Mouse (Mus musculus) cortical plate, adult 2 months (tissue): Measurements from ENCODE around the gene Noxa1. TPM values are rescaled to one million over a fixed set of nuclear protein-coding genes. Genes with fewer than 3 reads are reported as not detected.
A peak's percentile ranks its signal among the peaks of the same experiment; 100 is the strongest.

Experiments
- H3K27ac ChIP-seq: fragments of 200-500 bp; 2 replicates; pipeline ENCODE4 v1.5.1; 2012; ENCODE audit warnings: low read length, control low read depth, inconsistent platforms; ENCODE audit not compliant: insufficient read depth
- H3K4me1 ChIP-seq: fragments of 200-500 bp; 2 replicates; pipeline ENCODE4 v1.6.1; 2011; ENCODE audit warnings: low read length; ENCODE audit not compliant: control insufficient read depth, insufficient read depth
- H3K4me3 ChIP-seq: fragments of 200-500 bp; 2 replicates; pipeline ENCODE4 v1.5.1; 2011; ENCODE audit warnings: mild to moderate bottlenecking, low read length, control low read depth; ENCODE audit not compliant: insufficient read depth
- CTCF ChIP-seq: fragments of 200-500 bp; IDR thresholded peaks from 2 replicates; pipeline ENCODE4 v1.5.1; 2011; ENCODE audit warnings: mild to moderate bottlenecking, control low read depth, low read length; ENCODE audit not compliant: insufficient read depth; ENCODE audit errors: extremely low read depth
- POLR2A ChIP-seq: fragments of 200-500 bp; IDR thresholded peaks from 2 replicates; pipeline ENCODE4 v1.6.1; 2011; ENCODE audit warnings: mild to moderate bottlenecking, low read length, control low read depth; ENCODE audit not compliant: insufficient read depth; ENCODE audit errors: extremely low read depth
- polyA plus RNA-seq: library from polyadenylated mRNA; depleted of rRNA; stranded (reverse); fragments of >200 nt; gene quantifications from 2 replicates; pipeline ENCODE4 v1.2.3, GENCODE M21; 2012; rRNA removed

Noxa1 gene
- polyA plus RNA-seq, 1 experiment: not detected

- peak within 1 kb of the TSS; percentile 92 for H3K27ac ChIP-seq
- peak; percentile 79; the same call in 1 of the 2 replicates for TF ChIP-seq POLR2A
- TF ChIP-seq CTCF: no peak
- H3K4me3 ChIP-seq: peak within 1 kb of the TSS; percentile 99
- peaks cover 2% of the 10 kb centered on the region; the same call in 1 of the 2 replicates for H3K4me1 ChIP-seq
Measured at GRCm38 (mm10) chr2:25054221-25055067, 40.5 kb downstream of the Noxa1 start, which contains the start of gene Nsmf. Gene Nsmf (plus strand): TSS chr2:25054355.

GRCm38 (mm10) chr2:25053101-25053500 lies 41.8 kb downstream of the Noxa1 start:
- peaks cover 2% of the 10 kb centered on the region; the same call in 1 of the 2 replicates for H3K4me1 ChIP-seq
- no peak overlapping the region for H3K27ac ChIP-seq
- no peak overlapping the region for H3K4me3 ChIP-seq
- TF ChIP-seq POLR2A (no peak), CTCF (no peak)

GRCm38 (mm10) chr2:25051450-25051849 lies 43.5 kb downstream of the Noxa1 start:
- no peak overlapping the region for H3K27ac ChIP-seq
- peaks cover 2% of the 10 kb centered on the region; the same call in 1 of the 2 replicates for H3K4me1 ChIP-seq
- no peak overlapping the region for H3K4me3 ChIP-seq
- no peak for TF ChIP-seq POLR2A

GRCm38 (mm10) chr2:25050921-25051320 lies 44.0 kb downstream of the Noxa1 start:
- TF ChIP-seq POLR2A: no peak
- no peak for TF ChIP-seq CTCF
- no peaks in the 10 kb centered on the region; the same call in 1 of the 2 replicates for H3K4me1 ChIP-seq
- no peak overlapping the region for H3K27ac ChIP-seq
- no peak overlapping the region for H3K4me3 ChIP-seq

- Histone ChIP-seq H3K27ac (no peak overlapping the region), H3K4me1 (no peaks in the 10 kb centered on the region), H3K4me3 (no peak overlapping the region)
- TF ChIP-seq POLR2A (no peak), CTCF (no peak)
Measured at GRCm38 (mm10) chr2:25040089-25040488, 54.9 kb downstream of the Noxa1 start.

Other genes with a start within 250 kb of the Noxa1 start
- gene Ehmt1, start 175.5 kb downstream of the Noxa1 start, polyA plus RNA-seq: 52.6 and 57.5 TPM in 2 replicates
- 40.4 and 47.4 TPM in 2 replicates for gene Arrdc1, start 159.9 kb downstream of the Noxa1 start, polyA plus RNA-seq
- 21.4 and 21.6 TPM in 2 replicates for gene Zmynd19, start 145.4 kb downstream of the Noxa1 start, polyA plus RNA-seq
- 34.6 and 37.3 TPM in 2 replicates for gene Dph7, start 132.7 kb downstream of the Noxa1 start, polyA plus RNA-seq
- gene Mrpl41, start 120.1 kb downstream of the Noxa1 start, polyA plus RNA-seq: 137 TPM in 2 replicates
- 20.1 and 22.5 TPM in 2 replicates for gene Pnpla7, start 119.1 kb downstream of the Noxa1 start, polyA plus RNA-seq
- 724 and 838 TPM in 2 replicates for gene Nsmf, start 40.8 kb downstream of the Noxa1 start, polyA plus RNA-seq
- gene Entpd8, start 14.8 kb downstream of the Noxa1 start, polyA plus RNA-seq: not detected in 2 replicates
- 22.1 and 24.2 TPM in 2 replicates for gene Nrarp, start 85.6 kb upstream of the Noxa1 start, polyA plus RNA-seq
- gene Tor4a, start 101.7 kb upstream of the Noxa1 start, polyA plus RNA-seq: 2.5 TPM in 2 replicates
- gene Nelfb, start 116.3 kb upstream of the Noxa1 start, polyA plus RNA-seq: 52.0 and 57.5 TPM in 2 replicates
- gene Stpg3, start 119.5 kb upstream of the Noxa1 start, polyA plus RNA-seq: 0.11 TPM in 1 of 2 replicates, not detected in the other
- 0.19 and 0.21 TPM in 2 replicates for gene Fam166a, start 123.6 kb upstream of the Noxa1 start, polyA plus RNA-seq
- 527 and 537 TPM in 2 replicates for gene Tubb4b, start 129.6 kb upstream of the Noxa1 start, polyA plus RNA-seq
- gene Slc34a3, start 139.2 kb upstream of the Noxa1 start, polyA plus RNA-seq: 0.26 and 0.44 TPM in 2 replicates
- not detected in 2 replicates for gene Rnf224, start 141.6 kb upstream of the Noxa1 start, polyA plus RNA-seq
- 314 and 325 TPM in 2 replicates for gene Rnf208, start 147.1 kb upstream of the Noxa1 start, polyA plus RNA-seq
- gene Cysrt1, start 147.3 kb upstream of the Noxa1 start, polyA plus RNA-seq: 0.21 and 0.57 TPM in 2 replicates
- 14.0 and 15.5 TPM in 2 replicates for gene AL732309.1, start 151.7 kb upstream of the Noxa1 start, polyA plus RNA-seq
- 33.8 and 36.0 TPM in 2 replicates for gene Tmem203, start 160.3 kb upstream of the Noxa1 start, polyA plus RNA-seq
- gene Tprn, start 167.5 kb upstream of the Noxa1 start, polyA plus RNA-seq: 14.0 and 22.0 TPM in 2 replicates
- 87.9 and 93.2 TPM in 2 replicates for gene Ssna1, start 177.3 kb upstream of the Noxa1 start, polyA plus RNA-seq
- 75.7 and 76.5 TPM in 2 replicates for gene Anapc2, start 177.3 kb upstream of the Noxa1 start, polyA plus RNA-seq
- not detected in 2 replicates for gene Tmem210, start 193.0 kb upstream of the Noxa1 start, polyA plus RNA-seq
- not detected in 2 replicates for gene Lrrc26, start 194.8 kb upstream of the Noxa1 start, polyA plus RNA-seq
- 336 and 340 TPM in 2 replicates for gene Grin1, start 224.0 kb upstream of the Noxa1 start, polyA plus RNA-seq
- 27.0 and 28.4 TPM in 2 replicates for gene Man1b1, start 237.2 kb upstream of the Noxa1 start, polyA plus RNA-seq